Mouse (Mus musculus) forebrain, embryonic 16.5 days (tissue): Measurements from ENCODE around the gene P4ha1. TPM values are rescaled to one million over a fixed set of nuclear protein-coding genes. Genes with fewer than 3 reads are reported as not detected.
A peak's percentile ranks its signal among the peaks of the same experiment; 100 is the strongest.

ENCODE experiments used
- ATAC-seq: fragments of 200-750 bp; cut with Nextera tagmentation; 2 replicates; pipeline ENCODE4 v1.8.0; 2017; ENCODE audit warnings: mild to moderate bottlenecking, moderate library complexity
- H3K27ac ChIP-seq: fragments of 300-500 bp; sonication (generic); 2 replicates; pipeline ENCODE4 v1.5.1; 2014; ENCODE audit warnings: low read length, control low read depth
- H3K27me3 ChIP-seq: fragments of 300-500 bp; sonication (generic); replicated peaks from 2 replicates; pipeline ENCODE4 v1.6.1; 2014; ENCODE audit warnings: low read length; ENCODE audit not compliant: control insufficient read depth, insufficient read depth
- H3K36me3 ChIP-seq: fragments of 300-500 bp; sonication (generic); 2 replicates; pipeline ENCODE4 v1.6.1; 2014; ENCODE audit not compliant: control insufficient read depth, insufficient read depth
- H3K4me1 ChIP-seq: fragments of 300-500 bp; sonication (generic); replicated peaks from 2 replicates; pipeline ENCODE4 v1.6.1; 2014; ENCODE audit warnings: low read length; ENCODE audit not compliant: control insufficient read depth, insufficient read depth
- H3K4me2 ChIP-seq: fragments of 300-500 bp; sonication (generic); 2 replicates; pipeline ENCODE4 v1.6.1; 2014; ENCODE audit warnings: mild to moderate bottlenecking, low read length, control low read depth
- H3K4me3 ChIP-seq: fragments of 300-500 bp; sonication (generic); replicated peaks from 2 replicates; pipeline ENCODE4 v1.5.1; 2014; ENCODE audit warnings: mild to moderate bottlenecking, low read length, control low read depth
- H3K9ac ChIP-seq: fragments of 300-500 bp; sonication (generic); replicated peaks from 2 replicates; pipeline ENCODE4 v1.6.1; 2014; ENCODE audit warnings: low read depth, low read length, control low read depth
- H3K9me3 ChIP-seq: fragments of 300-500 bp; sonication (generic); 2 replicates; pipeline ENCODE4 v1.6.1; 2016; ENCODE audit warnings: low read length; ENCODE audit not compliant: control insufficient read depth
- WGBS: fragments of 180-500 bp; shearing (Covaris S2); extraction: QIAGEN DNeasy Blood & Tissue Kit; methylation state at CpG from one replicate; pipeline ENCODE4 v1.1.7; 2014; 5-methylcytosine and 5-hydroxymethylcytosine counted together
- polyA plus RNA-seq: library from polyadenylated mRNA; unstranded; fragments of >200 nt; fragmentation: Nextera tagmentation; extraction: Ambion mirVana; gene quantifications from 2 replicates; pipeline ENCODE4 v1.2.1, GENCODE M21; 2015

Gene P4ha1
- polyA plus RNA-seq, 1 experiment from 2014 or later = 32.8 TPM

DNA sequence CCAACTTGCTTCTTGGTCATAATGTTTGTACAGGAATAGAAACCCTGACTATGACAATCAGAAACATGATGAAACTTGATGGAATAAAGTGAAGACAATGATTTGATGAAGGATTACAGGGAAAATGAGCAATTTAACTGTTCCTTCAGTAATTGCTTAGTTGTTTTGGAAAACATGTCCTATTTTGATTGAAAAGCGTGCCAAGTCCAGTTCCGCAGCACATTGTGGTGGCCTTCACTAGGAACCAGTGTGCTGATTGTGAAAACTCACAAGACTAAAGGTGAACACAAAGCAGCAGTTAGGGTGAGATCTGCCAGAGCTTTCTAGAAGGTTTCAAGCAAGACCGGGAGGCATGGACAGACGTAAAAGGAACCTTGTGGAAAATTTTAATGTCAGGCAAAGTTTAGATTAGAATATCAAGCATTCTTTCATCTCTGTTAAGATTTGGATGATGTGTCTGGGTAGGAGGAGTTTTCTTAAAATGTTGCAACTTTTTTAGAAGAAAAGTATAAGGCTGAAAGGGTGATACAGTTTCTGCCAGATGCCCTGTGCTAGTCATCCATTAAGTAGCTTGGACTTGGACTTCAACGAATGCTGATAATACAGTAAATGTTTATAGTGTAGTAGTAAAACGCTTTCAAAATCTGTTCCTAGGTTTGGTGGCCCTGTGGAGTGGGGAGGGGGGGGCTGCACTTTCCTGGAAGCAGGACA, 8.6 kb downstream of the P4ha1 start:
- ATAC-seq = no peak
- Histone ChIP-seq H3K27me3 (no peaks in the 10 kb centered on the region), H3K4me3 (no peak overlapping the region)

DNA sequence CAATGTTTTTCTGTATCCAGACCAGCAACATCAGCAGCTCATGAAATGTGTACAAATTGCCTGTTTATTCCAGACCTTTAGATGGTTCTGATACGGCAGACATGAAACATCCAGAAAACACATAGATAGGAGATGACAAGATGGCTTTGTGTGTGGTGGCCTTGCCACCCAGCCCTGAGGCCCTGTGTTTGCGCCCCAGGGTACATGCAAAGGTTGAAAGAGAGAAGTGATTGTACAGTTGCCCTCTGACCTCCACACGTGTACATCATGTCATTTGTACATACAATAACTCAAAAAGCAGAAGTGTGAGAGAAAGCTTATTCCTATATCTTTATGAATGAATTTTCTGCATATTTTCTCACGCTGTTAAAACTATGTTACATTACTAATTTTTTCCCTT, 10.3 kb downstream of the P4ha1 start:
- Histone ChIP-seq H3K9ac (no peak overlapping the region), H3K4me2 (no peak overlapping the region), H3K27ac (no peak overlapping the region), H3K27me3 (no peaks in the 10 kb centered on the region), H3K4me3 (no peak overlapping the region), H3K4me1 (peaks cover 7% of the 10 kb centered on the region; the same call in 1 of the 2 replicates), H3K9me3 (no peaks in the 10 kb centered on the region), H3K36me3 (no peaks in the 10 kb centered on the region)
- no peak for ATAC-seq
- WGBS = 85% methylated on average over 4 of the region's 4 CpGs

More for the DNA sequence above, 8.6 kb downstream of the P4ha1 start:
- 86% methylated on average over 6 of the region's 6 CpGs for WGBS
- peaks cover 9% of the 10 kb centered on the region; the same call in 1 of the 2 replicates for H3K4me1 ChIP-seq
- H3K9me3 ChIP-seq = no peaks in the 10 kb centered on the region
- H3K27ac ChIP-seq = no peak overlapping the region
- no peaks in the 10 kb centered on the region for H3K36me3 ChIP-seq
- no peak overlapping the region for H3K4me2 ChIP-seq
- no peak overlapping the region for H3K9ac ChIP-seq

- H3K4me1 ChIP-seq = peaks cover 7% of the 10 kb centered on the region; the same call in 1 of the 2 replicates
- no peak overlapping the region for H3K4me2 ChIP-seq
- H3K4me3 ChIP-seq = no peak overlapping the region
- no peaks in the 10 kb centered on the region for H3K27me3 ChIP-seq
- peaks cover 7% of the 10 kb centered on the region for H3K36me3 ChIP-seq
- peak; percentile 77 for ATAC-seq
- H3K27ac ChIP-seq = no peak overlapping the region
- no peak overlapping the region for H3K9ac ChIP-seq
- WGBS = 69% methylated on average over 4 of the region's 4 CpGs
- H3K9me3 ChIP-seq = no peaks in the 10 kb centered on the region
These were observed 12.1 kb downstream of the P4ha1 start for GRCm38 (mm10) chr10:59334899-59335798.

DNA sequence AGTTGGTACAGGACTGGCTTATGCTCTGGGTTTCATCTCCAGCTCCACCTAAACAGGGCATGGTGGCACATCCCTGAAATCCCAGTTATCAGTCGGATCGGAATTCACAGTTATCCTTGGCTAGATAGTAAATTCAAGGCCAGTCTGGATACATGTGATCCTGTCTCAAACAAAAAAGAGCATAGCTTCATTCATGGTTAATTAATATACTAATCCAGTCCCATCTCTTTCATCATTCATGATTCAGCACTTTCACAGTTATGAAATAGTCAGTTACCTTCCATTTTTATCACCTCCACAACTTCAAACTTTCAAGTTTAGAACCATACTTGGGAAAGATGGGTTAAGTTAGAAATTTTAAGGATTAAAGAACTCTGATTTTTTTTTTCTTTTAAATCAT, 13.0 kb downstream of the P4ha1 start:
- Histone ChIP-seq H3K27ac (no peak overlapping the region), H3K4me3 (no peak overlapping the region), H3K36me3 (peaks cover 7% of the 10 kb centered on the region), H3K9ac (no peak overlapping the region), H3K27me3 (no peaks in the 10 kb centered on the region), H3K4me1 (peaks cover 7% of the 10 kb centered on the region; the same call in 1 of the 2 replicates), H3K9me3 (no peaks in the 10 kb centered on the region), H3K4me2 (no peak overlapping the region)
- 91% methylated on average over 2 of the region's 2 CpGs for WGBS
- ATAC-seq = no peak

DNA sequence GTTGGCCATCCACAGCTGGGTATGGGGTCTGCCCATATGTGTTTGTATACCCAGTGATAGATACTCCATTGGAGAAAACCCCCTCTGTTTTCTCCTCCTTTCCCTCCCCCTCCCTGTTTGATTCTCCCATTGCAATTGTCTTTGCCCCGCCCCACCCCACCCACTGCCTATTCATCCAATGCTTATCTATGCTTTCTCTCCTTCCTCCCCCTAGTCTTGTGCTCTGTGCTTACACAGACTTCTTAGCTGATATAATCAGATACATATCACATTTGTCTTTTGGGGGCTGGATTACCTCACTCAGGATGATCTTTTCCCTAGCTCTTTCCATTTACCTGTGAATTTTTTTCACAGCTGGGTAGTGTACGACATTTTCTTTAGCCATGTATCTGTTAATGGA, 23.5 kb downstream of the P4ha1 start:
- H3K9ac ChIP-seq = no peak overlapping the region
- no peaks in the 10 kb centered on the region for H3K9me3 ChIP-seq
- H3K4me1 ChIP-seq = no peaks in the 10 kb centered on the region
- H3K27me3 ChIP-seq = no peaks in the 10 kb centered on the region
- 92% methylated on average over 2 of the region's 2 CpGs for WGBS
- no peak for ATAC-seq
- no peak overlapping the region for H3K4me3 ChIP-seq
- H3K4me2 ChIP-seq = no peak overlapping the region
- no peak overlapping the region for H3K27ac ChIP-seq
- H3K36me3 ChIP-seq = peaks cover 24% of the 10 kb centered on the region

- H3K36me3 ChIP-seq = peaks cover 27% of the 10 kb centered on the region
- no peak overlapping the region for H3K27ac ChIP-seq
- H3K9me3 ChIP-seq = no peaks in the 10 kb centered on the region
- ATAC-seq = no peak
- H3K9ac ChIP-seq = no peak overlapping the region
- H3K4me2 ChIP-seq = no peak overlapping the region
- H3K27me3 ChIP-seq = no peaks in the 10 kb centered on the region
- WGBS = 95% methylated on average over 9 of the region's 9 CpGs
- H3K4me3 ChIP-seq = no peak overlapping the region
- no peaks in the 10 kb centered on the region for H3K4me1 ChIP-seq
These were observed 25.1 kb downstream of the P4ha1 start for GRCm38 (mm10) chr10:59348200-59348599.

DNA sequence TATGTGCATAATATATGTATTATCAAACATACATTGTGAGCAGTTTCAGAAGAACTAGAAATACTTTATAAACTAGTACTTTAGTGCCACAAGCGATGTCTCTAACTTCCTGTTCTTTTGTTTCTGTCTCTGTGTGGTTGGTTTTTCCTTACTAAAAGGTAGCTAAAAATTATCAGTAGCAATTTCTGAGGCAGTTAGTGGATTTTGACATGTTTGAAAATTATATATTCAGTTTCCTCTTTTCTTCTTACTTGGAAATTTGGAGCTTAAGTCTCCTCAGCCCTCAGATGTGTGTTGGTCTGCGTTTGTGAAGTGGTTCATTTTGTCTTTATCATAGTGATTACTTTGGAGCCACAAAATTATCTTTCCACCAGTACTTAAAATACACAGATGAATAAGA, 26.4 kb downstream of the P4ha1 start:
- Histone ChIP-seq H3K36me3 (peaks cover 30% of the 10 kb centered on the region), H3K4me1 (no peaks in the 10 kb centered on the region), H3K27me3 (no peaks in the 10 kb centered on the region), H3K4me3 (no peak overlapping the region), H3K9me3 (no peaks in the 10 kb centered on the region), H3K27ac (no peak overlapping the region), H3K4me2 (no peak overlapping the region), H3K9ac (no peak overlapping the region)
- WGBS = 95% methylated on average over 2 of the region's 2 CpGs
- no peak for ATAC-seq

DNA sequence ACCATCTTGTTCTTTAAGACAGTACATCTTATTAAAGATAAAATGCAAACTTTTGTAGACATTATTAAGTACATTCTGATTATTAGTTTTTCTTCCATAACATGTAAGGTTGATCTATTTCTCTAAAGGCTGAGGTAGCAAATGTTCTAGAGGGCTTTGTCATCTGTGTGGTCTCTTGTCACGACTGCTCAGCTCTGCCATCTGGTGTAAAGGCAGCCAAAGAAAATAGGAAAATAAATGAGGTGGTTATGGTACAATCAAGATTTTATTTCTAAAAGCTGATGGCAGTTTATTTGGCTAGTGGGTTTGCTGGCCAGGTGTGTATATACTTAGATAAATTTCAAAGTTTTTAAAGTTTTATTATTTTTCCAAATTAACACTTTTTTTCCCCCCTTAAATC, 30.0 kb downstream of the P4ha1 start:
- Histone ChIP-seq H3K4me3 (no peak overlapping the region), H3K27me3 (no peaks in the 10 kb centered on the region), H3K27ac (no peak overlapping the region), H3K9me3 (no peaks in the 10 kb centered on the region), H3K36me3 (peaks cover 38% of the 10 kb centered on the region), H3K4me2 (no peak overlapping the region), H3K4me1 (no peaks in the 10 kb centered on the region), H3K9ac (no peak overlapping the region)
- 36% methylated on average over 1 of the region's 1 CpGs for WGBS
- ATAC-seq = no peak

DNA sequence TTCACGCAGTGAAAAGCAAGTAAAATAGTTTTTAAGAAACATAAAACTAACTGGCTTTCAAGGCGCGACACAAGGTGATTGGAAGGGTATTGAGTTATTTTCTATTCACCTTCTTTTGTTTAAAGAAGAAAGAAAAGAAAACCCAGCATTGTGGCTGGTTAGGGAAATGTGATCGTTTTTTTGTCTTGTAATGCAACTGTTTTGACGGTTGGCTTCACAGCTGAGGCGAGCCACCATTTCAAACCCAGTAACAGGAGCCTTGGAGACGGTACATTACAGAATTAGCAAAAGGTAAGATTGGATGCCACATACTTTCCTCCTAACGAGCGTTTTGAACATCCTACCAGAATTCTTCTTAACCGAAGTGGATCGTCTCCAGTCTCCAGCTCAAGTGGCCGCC, 31.0 kb downstream of the P4ha1 start:
- no peak overlapping the region for H3K27ac ChIP-seq
- no peak overlapping the region for H3K4me2 ChIP-seq
- WGBS = 26% methylated on average over 12 of the region's 12 CpGs
- no peaks in the 10 kb centered on the region for H3K9me3 ChIP-seq
- peaks cover 30% of the 10 kb centered on the region for H3K36me3 ChIP-seq
- ATAC-seq = no peak
- no peak overlapping the region for H3K4me3 ChIP-seq
- no peak overlapping the region for H3K9ac ChIP-seq
- H3K27me3 ChIP-seq = no peaks in the 10 kb centered on the region
- no peaks in the 10 kb centered on the region for H3K4me1 ChIP-seq
